Mouse (Mus musculus) retina, postnatal 1 day (tissue): ENCODE results near the gene Olfr145.

ENCODE experiments used
- DNase-seq: peaks from one replicate; pipeline ENCODE4 v3.0.0-alpha.2; 2012

Gene Olfr145

DNA sequence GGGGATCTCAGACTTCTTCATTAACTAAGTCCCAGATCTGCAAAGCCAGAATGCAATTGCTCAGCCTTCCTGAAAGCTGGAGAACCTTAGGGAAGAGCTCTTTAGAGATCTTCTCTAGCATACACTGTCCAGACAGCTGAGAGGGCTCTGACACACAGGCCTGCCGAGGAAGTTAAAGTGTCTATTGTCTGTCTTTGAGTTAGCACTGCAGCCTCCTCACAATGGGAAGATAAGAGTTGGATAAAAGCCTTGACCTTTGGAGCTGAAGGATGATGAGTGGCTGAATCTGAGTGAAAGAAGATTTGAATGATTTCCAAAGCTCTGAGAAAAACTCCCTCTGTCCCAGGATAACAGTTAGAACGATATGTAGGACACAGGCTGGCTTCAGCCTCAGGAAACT, at the start of gene Olfr145:
Olfr145 (plus strand) TSS at position 64 of the 400 bp plus-strand sequence.
- no peak for DNase-seq

DNA sequence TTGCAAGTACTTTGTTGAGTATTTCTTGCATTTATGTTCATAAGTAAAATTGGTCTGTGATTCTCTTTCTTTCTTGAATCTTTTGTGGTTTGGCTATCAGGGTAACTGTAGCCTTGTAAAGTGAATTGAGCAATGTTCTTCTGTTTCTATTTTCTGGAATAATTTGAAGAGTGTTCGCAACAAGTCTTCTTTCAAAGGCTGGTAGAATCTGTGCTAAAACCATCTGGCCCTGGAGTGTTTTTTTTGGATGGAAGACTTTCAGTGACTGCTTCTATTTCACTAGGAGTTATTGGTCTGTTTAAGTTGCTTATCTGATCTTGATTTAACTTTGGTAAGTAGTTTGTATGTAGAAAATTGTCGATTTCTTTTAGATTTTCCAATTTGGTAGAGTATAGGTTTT, 47.3 kb upstream of the Olfr145 start:
- DNase-seq = no peak

DNA sequence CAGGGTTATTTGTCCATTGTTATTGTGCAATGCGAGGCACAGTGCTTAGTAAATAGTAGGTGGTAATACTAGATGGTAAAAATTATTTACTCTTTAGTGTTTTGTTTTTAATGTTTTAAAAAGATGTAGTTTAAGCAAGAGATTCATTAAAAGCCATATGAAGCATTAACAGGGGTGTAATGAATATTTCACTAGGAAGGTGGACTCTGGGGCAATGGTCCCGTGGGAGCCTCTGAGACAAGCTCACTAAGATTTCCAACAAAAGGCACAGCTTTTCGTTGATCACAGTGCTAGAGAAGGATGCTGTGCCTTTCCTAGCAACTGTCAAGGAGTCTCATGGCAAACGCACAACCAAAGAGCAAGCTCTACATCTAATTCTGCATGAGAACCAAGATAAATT, 42.6 kb upstream of the Olfr145 start, which contains the start of gene Olfr877:
Olfr877 (plus strand) TSS at position 301 of the 400 bp plus-strand sequence.
- DNase-seq = no peak

DNA sequence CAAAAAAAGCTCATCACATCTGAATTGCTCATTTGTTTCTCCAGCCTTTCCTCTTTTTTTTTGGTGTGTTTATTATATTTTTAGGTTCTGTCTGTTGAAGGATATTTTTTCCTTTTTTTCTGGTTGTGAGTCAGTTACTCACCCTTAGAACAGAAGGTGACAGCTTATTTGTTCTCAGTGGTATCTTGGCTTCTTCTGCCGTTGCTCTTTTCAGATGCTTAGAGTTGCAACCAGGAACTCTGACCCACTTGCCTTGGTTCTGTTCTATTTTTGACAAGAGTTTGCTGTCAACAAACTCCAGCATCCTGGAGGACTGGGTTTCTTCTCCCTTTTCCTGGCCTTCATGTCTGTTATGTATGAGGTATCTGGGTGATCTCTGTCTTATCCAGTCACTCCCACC, 33.2 kb upstream of the Olfr145 start:
- no peak for DNase-seq

DNA sequence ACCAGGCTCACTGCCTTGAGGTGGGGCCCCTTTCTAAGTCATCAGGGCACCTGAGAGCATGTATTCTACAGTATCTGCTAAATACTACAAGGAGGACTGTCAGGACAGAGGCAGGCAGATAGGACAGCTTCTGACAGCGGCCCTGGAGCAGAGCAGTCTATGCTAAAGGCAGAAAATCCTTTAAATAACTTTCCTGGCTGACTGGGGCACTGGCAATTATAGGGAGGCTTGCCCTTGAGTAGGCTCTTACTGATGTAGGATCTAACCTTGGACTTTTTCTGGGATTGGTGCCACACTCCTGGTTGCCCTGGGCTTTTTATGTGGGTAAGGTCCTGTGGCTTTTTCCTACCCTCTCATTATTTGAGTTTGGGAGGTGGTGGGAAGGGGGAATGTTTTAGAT, 26.3 kb upstream of the Olfr145 start:
- no peak for DNase-seq

DNA sequence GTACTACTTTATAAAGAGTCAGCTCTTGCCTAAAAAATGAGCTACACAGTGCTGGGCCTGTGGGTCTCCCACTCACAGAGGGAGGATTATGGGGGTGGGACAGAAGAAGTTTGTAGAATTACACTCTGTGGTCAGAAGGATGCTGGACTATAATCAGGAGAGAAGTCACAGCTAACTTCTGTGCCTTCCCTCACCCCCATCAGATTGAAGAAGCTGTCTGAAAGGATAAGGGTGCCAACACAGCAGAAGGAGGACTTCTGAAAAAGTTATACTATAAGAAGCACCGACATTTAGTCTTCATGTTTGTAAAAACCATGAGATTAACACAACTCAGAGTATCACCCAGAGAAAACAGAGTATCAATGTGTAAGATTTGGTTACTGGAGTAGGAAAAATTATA, 25.4 kb upstream of the Olfr145 start:
- DNase-seq = no peak

DNA sequence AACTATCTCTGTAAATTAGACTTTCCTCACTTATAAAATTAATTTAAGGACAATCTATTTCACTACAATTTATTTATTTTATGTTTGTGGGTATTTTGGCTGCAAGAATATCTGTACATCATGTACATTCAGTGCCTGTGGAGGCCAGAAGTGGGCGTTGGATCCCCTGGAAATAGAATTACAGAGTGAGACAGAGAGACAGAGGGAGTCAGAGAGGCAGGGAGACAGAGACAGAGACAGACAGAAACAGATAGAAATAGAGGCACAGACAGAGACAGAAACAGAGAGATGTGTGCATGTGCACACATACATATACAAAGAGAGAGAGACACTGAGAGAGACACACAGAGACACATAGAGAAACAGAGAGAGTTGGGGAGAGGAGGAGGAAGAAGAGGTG, 25.0 kb upstream of the Olfr145 start:
- no peak for DNase-seq

DNA sequence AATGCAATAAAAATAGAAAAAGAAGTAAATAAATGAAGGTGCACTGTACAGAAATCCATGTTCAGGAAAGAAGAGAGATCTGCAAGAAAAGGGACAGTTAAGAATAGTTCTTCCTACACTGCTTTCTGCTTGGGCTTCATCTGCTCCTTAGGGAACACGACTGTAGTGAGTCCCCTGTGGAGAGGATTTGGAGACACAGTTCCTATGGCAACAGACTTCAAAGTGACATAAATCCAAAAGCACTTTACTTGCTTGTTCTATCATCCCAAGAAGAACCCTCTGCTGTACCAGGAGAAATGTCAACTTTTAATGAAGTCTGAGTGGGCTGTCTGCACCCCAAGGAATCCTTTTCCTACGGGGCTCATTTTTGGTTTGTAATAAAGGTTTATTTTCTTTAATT, 5.6 kb upstream of the Olfr145 start:
- DNase-seq = peak; percentile 3

DNA sequence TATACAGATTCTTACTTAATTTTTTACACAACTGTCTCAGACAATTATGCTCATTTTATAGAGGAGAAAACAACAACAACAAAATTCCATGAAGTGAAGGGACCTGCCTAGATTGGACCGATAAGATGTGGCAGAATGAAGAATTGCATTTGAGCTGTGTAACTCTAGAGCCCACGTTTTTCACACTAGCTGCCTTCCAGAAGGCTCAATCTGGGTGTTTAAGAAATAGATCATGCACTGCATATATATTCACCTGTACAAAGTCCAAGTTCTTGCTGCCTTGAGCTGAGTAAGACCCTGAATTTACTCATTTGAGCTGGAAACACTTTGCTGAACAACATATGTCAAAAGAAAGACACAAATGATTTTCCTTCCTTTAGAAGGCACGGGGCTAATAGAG, 9.0 kb downstream of the Olfr145 start:
- no peak for DNase-seq

DNA sequence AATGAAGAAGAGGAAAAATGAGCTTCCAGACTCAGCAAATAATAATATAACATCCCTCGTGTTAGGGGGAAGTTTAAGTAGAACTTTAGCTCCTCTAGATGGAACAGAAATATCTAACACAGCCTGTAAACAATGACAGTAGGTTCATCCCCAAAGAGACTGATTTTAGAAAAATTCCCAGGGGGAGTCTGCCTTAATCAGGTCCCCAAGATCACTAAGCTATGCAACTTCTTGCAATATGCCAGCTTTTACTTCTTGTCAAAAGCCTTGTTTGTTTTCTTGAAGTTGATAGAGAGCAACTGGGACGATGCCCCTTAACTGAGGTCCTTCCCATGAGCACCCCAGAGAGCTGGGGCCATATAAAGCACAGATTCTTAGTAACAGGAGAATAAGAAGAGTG, 21.0 kb downstream of the Olfr145 start, which contains the start of gene Olfr878:
Olfr878 (plus strand) TSS at position 301 of the 400 bp plus-strand sequence.
- DNase-seq = no peak

DNA sequence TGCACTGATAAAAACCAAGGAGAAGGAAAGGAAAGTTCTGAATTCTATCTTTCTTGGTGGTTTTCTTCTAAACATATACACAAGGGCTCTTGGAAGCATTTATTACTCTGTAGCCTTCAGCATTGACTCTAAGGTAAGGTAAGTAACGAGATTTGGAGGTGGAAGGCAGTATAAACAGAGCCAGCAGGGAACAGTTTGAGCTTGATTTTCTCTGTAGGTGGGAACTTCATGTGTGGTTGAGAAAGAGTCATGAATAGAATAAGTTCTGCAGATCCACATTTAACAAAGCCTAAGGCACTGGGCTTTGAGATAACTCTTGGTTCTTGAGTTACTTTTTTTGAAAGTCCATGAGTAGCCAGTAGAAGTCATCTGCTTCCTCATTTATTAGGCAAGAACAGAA, 21.5 kb downstream of the Olfr145 start:
- no peak for DNase-seq

DNA sequence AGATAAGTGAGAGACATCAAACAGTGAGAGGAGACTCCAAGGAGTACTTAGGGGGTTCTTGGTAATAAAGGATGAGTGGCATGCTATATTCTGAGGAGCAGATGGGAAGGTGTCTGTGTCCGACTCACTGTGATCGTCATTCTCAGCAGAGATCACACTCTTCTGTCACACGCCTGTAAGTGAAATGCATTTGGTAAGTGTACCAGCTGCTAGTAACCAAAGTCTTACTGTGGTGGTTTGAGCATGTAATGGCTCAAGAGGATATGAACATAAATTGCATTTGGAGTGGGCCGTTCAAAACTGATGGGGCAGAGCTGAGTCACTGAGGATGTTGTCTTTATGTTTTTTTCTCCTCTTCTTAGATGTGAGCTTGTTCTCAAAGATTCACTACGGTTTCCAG, 27.7 kb downstream of the Olfr145 start:
- no peak for DNase-seq

DNA sequence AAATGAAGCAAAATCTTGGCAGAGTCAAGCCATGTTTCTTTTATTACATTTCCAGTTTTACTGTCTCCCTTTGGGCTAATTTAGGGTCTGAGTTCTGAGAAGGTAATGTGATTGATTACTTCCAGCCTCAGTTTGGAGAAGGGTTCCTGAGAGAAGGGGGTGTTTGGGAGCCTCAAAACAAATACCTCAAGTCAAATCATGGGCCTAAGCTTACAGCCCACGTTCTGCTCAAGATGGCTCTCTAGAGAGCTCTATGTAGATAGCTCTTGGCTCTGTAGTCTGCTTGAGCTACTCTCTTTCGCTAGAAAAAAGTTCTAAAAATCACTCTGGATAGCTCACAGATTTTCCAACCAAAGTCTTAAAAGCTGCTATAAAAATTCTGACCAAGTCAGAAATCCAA, 28.9 kb downstream of the Olfr145 start:
- DNase-seq = no peak

DNA sequence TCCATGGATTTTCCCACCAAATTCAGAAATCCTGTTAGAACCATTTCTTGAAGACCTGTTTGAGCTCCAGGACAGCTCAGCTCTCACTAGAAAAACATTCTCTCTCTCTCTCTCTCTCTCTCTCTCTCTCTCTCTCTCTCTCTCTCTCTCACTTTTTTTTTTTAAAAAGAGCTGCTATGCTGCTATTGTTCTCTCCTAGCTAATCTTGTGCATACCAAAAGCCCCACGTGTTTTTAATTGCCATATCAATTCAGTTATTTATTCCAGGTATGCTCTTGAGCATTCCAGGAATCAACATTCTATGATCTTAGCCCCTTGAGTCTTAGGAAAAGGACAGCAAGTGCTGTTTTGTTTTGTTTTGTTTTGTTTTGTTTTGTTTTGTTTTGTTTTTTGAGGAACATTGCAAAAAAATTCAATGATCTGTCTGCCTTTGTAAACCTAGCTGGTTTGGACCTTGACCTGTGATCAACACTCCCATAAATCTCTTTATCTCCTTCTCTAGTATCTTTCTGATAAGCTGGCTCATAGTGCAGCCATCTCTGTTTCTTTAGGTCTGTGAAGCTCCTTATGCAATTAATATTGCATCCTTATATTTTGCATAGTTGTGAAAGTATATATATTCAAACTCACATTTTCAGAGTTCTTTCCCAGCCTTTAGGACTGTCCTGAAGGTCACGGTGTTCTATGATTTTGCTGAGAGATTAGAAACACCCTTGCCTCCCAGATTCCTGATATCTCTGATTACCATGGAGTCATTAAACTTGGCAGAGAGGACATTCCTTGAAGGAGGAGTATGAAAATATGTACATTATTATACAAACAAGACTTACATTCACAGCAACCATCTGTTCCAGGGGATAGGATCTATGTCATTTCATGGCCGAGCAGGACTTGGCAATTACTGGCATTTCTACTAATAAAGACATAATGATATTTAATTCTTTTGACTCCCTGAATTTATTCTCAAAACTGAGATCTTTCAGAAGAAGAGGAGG, 29.8 kb downstream of the Olfr145 start:
- no peak for DNase-seq

DNA sequence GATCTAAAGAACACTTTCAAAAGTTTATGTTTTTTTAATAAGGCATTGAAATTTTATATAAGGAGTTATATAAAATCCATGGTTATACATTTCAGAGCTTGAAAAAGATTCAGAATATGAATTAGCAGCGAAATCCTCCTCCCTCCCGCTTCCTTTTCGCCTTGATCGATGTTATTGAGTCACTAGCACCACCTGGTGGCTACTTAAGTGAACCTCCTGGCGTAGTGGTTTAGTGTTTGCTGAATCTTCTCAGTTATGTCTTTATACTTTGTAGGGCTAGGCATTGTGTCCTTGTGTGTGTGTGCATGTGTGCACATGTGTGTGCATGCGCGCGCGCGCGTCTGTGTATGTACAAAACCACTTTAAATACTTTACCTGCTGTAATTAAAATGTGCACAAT, 36.0 kb downstream of the Olfr145 start:
- DNase-seq = peak; percentile 77

DNA sequence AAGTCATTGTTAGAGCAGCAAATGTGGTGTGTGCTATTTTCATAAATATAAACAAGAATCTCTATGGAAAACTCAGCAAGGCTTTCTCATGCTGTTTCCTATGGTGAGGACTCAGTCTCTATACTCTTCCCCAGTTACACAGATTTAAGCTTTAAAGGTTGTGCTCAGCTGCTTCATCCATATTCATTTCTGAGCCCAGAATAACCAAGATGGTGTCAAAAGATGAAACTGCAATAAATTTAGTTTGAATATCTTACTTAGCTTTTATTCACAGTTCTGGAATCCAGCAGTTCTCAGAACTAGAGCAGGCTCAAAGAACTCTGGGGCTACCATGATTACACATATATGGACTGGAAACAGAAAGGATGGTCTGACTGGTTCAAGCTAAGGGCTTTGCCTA, 37.6 kb downstream of the Olfr145 start:
- no peak for DNase-seq

DNA sequence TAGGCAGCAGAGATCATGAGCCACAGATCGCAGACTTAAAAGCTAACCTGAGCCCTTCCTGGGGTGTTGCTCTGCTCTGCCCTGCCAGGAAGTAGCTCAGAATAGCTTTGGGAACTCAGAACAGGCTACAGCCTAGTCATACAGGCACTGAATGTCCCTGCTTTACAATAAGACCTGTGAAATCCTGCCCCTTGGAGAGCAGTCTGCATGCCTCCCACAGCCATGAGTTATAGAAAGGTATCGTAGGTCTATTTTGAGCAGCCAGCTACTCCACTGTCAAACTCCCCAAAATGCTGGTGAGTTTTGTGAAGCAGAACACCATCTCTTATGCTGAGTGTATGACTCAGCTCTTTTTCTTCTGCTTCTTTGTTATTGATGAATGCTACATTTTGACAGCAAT, 44.6 kb downstream of the Olfr145 start:
- no peak for DNase-seq
